Mouse (Mus musculus) CH12.LX (cell line): ENCODE results near the gene Dhx38.

ENCODE experiments used
- CTCF ChIP-seq, 2 experiments: IDR thresholded peaks in 1 of 2; conservative IDR thresholded peaks in 1 of 2; 2 replicates each; pipeline ENCODE4 v1.5.1; 2011 to 2012; ENCODE audit warnings: low read depth in 2 of 2, low read length in 2 of 2, improper control_type of control experiment in 1 of 2, inconsistent platforms in 1 of 2, mild to moderate bottlenecking in 1 of 2, moderate library complexity in 1 of 2
- EP300 ChIP-seq: IDR thresholded peaks from 2 replicates; pipeline ENCODE4 v1.6.1; 2011; ENCODE audit warnings: low read length, improper control_type of control experiment
- GABPA ChIP-seq: IDR thresholded peaks from 2 replicates; pipeline ENCODE4 v1.6.1; 2012; ENCODE audit warnings: low read depth, low read length, improper control_type of control experiment, inconsistent platforms; ENCODE audit not compliant: insufficient replicate concordance
- MYC ChIP-seq: IDR thresholded peaks from 2 replicates; pipeline ENCODE4 v1.6.1; 2011; ENCODE audit warnings: low read depth, mild to moderate bottlenecking, improper control_type of control experiment, low read length
- RAD21 ChIP-seq: IDR thresholded peaks from 2 replicates; pipeline ENCODE4 v1.6.1; 2011; ENCODE audit warnings: low read depth, mild to moderate bottlenecking, low read length, improper control_type of control experiment, moderate library complexity
- USF1 ChIP-seq: IDR thresholded peaks from 2 replicates; pipeline ENCODE4 v1.6.1; 2014; ENCODE audit warnings: low read depth, mild to moderate bottlenecking, inconsistent platforms, low read length, improper control_type of control experiment

DNA sequence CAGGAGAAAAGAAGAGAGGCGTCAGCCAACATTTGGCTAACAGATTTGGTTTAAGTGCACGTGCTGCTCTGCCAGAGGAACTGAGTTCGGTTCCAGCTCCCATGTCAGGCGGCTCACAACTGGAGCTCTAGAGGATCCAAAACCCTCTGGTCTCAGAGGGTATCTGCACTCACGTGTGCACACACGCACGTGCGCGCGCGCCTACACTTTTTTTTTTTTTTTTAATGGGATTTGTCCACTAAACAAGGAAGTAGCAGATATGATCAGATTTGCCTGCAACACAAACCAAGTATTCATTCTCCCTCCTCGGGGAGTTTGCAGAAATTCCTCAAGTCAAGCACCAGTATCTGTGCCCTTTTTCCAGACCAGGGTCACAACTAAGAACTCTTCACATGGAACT, 42.0 kb upstream of the Dhx38 start:
- TF ChIP-seq CTCF (conservative IDR thresholded peaks at IDR 0.05 in 1 of 2, IDR thresholded peaks at IDR 0.05 in 1 of 2; ENCODE audit: low read depth in 2 of 2, low read length in 2 of 2) (no peak), MYC (peak; percentile 87), USF1 (no peak), RAD21 (no peak), GABPA (no peak), EP300 (no peak)
